Mouse (Mus musculus): ENCODE data around the gene Cobl. TPM values are rescaled to one million over a fixed set of nuclear protein-coding genes. Genes with fewer than 3 reads are reported as not detected.

Cobl gene
- polyA plus RNA-seq, 1 experiment, result 0.01 TPM

GRCm38 (mm10) chr11:12350986-12351546 lies 113.7 kb downstream of the Cobl start:
- TF ChIP-seq TAL1 (IDR thresholded peaks at IDR 0.05; ENCODE audit: low read length), result no peak
- no peak for TF ChIP-seq GATA1 (IDR thresholded peaks at IDR 0.05; ENCODE audit: low read length)
- H3K4me3 ChIP-seq (replicated peaks), result no peak overlapping the region
- no peaks in the 10 kb centered on the region for H3K27me3 ChIP-seq (ENCODE audit: control insufficient read depth)
- H3K36me3 ChIP-seq (ENCODE audit: control insufficient read depth), result no peaks in the 10 kb centered on the region
- H3K4me1 ChIP-seq (ENCODE audit: control insufficient read depth), result no peaks in the 10 kb centered on the region
- no peaks in the 10 kb centered on the region for H3K9me3 ChIP-seq (ENCODE audit: control insufficient read depth, low read length)

- Histone ChIP-seq H3K9me3 (ENCODE audit: control insufficient read depth, low read length) (no peaks in the 10 kb centered on the region), H3K4me3 (replicated peaks) (no peak overlapping the region), H3K4me1 (ENCODE audit: control insufficient read depth) (no peaks in the 10 kb centered on the region), H3K27me3 (ENCODE audit: control insufficient read depth) (no peaks in the 10 kb centered on the region), H3K36me3 (ENCODE audit: control insufficient read depth) (no peaks in the 10 kb centered on the region)
- TF ChIP-seq TAL1 (IDR thresholded peaks at IDR 0.05; ENCODE audit: low read length) (no peak), GATA1 (IDR thresholded peaks at IDR 0.05; ENCODE audit: low read length) (no peak)
These were observed 114.7 kb downstream of the Cobl start for GRCm38 (mm10) chr11:12350086-12350485.

- no peak for TF ChIP-seq GATA1 (IDR thresholded peaks at IDR 0.05; ENCODE audit: low read length)
- TF ChIP-seq TAL1 (IDR thresholded peaks at IDR 0.05; ENCODE audit: low read length), result no peak
- Histone ChIP-seq H3K4me3 (replicated peaks) (no peak overlapping the region), H3K9me3 (ENCODE audit: control insufficient read depth, low read length) (no peaks in the 10 kb centered on the region)
These were observed 118.3 kb downstream of the Cobl start for GRCm38 (mm10) chr11:12346486-12346885.

GRCm38 (mm10) chr11:12343686-12344085 lies 121.1 kb downstream of the Cobl start:
- H3K9me3 ChIP-seq (ENCODE audit: control insufficient read depth, low read length), result no peaks in the 10 kb centered on the region
- TF ChIP-seq GATA1 (IDR thresholded peaks at IDR 0.05; ENCODE audit: low read length), result no peak
- no peak for TF ChIP-seq TAL1 (IDR thresholded peaks at IDR 0.05; ENCODE audit: low read length)
- H3K36me3 ChIP-seq (ENCODE audit: control insufficient read depth), result no peaks in the 10 kb centered on the region
- H3K4me1 ChIP-seq (ENCODE audit: control insufficient read depth), result no peaks in the 10 kb centered on the region
- H3K4me3 ChIP-seq (replicated peaks), result no peak overlapping the region
- H3K27me3 ChIP-seq (ENCODE audit: control insufficient read depth), result no peaks in the 10 kb centered on the region

More at GRCm38 (mm10) chr11:12346486-12346885, 118.3 kb downstream of the Cobl start:
- Histone ChIP-seq H3K36me3 (ENCODE audit: control insufficient read depth) (no peaks in the 10 kb centered on the region), H3K4me1 (ENCODE audit: control insufficient read depth) (no peaks in the 10 kb centered on the region), H3K27me3 (ENCODE audit: control insufficient read depth) (no peaks in the 10 kb centered on the region)

- Histone ChIP-seq H3K4me1 (ENCODE audit: control insufficient read depth) (no peaks in the 10 kb centered on the region), H3K27me3 (ENCODE audit: control insufficient read depth) (no peaks in the 10 kb centered on the region), H3K36me3 (ENCODE audit: control insufficient read depth) (no peaks in the 10 kb centered on the region), H3K9me3 (ENCODE audit: control insufficient read depth, low read length) (no peaks in the 10 kb centered on the region), H3K4me3 (replicated peaks) (no peak overlapping the region)
- TF ChIP-seq TAL1 (IDR thresholded peaks at IDR 0.05; ENCODE audit: low read length) (no peak), GATA1 (IDR thresholded peaks at IDR 0.05; ENCODE audit: low read length) (no peak)
These were observed 124.1 kb downstream of the Cobl start for GRCm38 (mm10) chr11:12340697-12341096.

- Histone ChIP-seq H3K9me3 (ENCODE audit: control insufficient read depth, low read length) (no peaks in the 10 kb centered on the region), H3K4me3 (replicated peaks) (no peak overlapping the region), H3K27me3 (ENCODE audit: control insufficient read depth) (no peaks in the 10 kb centered on the region), H3K4me1 (ENCODE audit: control insufficient read depth) (no peaks in the 10 kb centered on the region), H3K36me3 (ENCODE audit: control insufficient read depth) (no peaks in the 10 kb centered on the region)
- TF ChIP-seq TAL1 (IDR thresholded peaks at IDR 0.05; ENCODE audit: low read length), result no peak
- TF ChIP-seq GATA1 (IDR thresholded peaks at IDR 0.05; ENCODE audit: low read length), result no peak
These were observed 128.6 kb downstream of the Cobl start for GRCm38 (mm10) chr11:12336145-12336544.

- no peaks in the 10 kb centered on the region for H3K36me3 ChIP-seq (ENCODE audit: control insufficient read depth)
- H3K4me1 ChIP-seq (ENCODE audit: control insufficient read depth), result no peaks in the 10 kb centered on the region
These were observed 132.8 kb downstream of the Cobl start for GRCm38 (mm10) chr11:12331997-12332396.

GRCm38 (mm10) chr11:12321445-12321844 lies 143.3 kb downstream of the Cobl start:
- no peak overlapping the region for H3K4me3 ChIP-seq (replicated peaks)
- H3K9me3 ChIP-seq (ENCODE audit: control insufficient read depth, low read length), result no peaks in the 10 kb centered on the region
- TF ChIP-seq GATA1 (IDR thresholded peaks at IDR 0.05; ENCODE audit: low read length) (no peak), TAL1 (IDR thresholded peaks at IDR 0.05; ENCODE audit: low read length) (no peak)
- no peaks in the 10 kb centered on the region for H3K27me3 ChIP-seq (ENCODE audit: control insufficient read depth)
- no peaks in the 10 kb centered on the region for H3K36me3 ChIP-seq (ENCODE audit: control insufficient read depth)
- no peaks in the 10 kb centered on the region for H3K4me1 ChIP-seq (ENCODE audit: control insufficient read depth)

More at GRCm38 (mm10) chr11:12331997-12332396, 132.8 kb downstream of the Cobl start:
- Histone ChIP-seq H3K4me3 (replicated peaks) (no peak overlapping the region), H3K27me3 (ENCODE audit: control insufficient read depth) (no peaks in the 10 kb centered on the region), H3K9me3 (ENCODE audit: control insufficient read depth, low read length) (no peaks in the 10 kb centered on the region)
- TF ChIP-seq TAL1 (IDR thresholded peaks at IDR 0.05; ENCODE audit: low read length) (no peak), GATA1 (IDR thresholded peaks at IDR 0.05; ENCODE audit: low read length) (no peak)

- no peak for TF ChIP-seq GATA1 (IDR thresholded peaks at IDR 0.05; ENCODE audit: low read length)
- no peak for TF ChIP-seq TAL1 (IDR thresholded peaks at IDR 0.05; ENCODE audit: low read length)
- Histone ChIP-seq H3K4me3 (replicated peaks) (no peak overlapping the region), H3K9me3 (ENCODE audit: control insufficient read depth, low read length) (no peaks in the 10 kb centered on the region), H3K4me1 (ENCODE audit: control insufficient read depth) (no peaks in the 10 kb centered on the region), H3K36me3 (ENCODE audit: control insufficient read depth) (no peaks in the 10 kb centered on the region), H3K27me3 (ENCODE audit: control insufficient read depth) (no peaks in the 10 kb centered on the region)
These were observed 145.4 kb downstream of the Cobl start for GRCm38 (mm10) chr11:12319318-12319717.

- no peaks in the 10 kb centered on the region for H3K4me1 ChIP-seq (ENCODE audit: control insufficient read depth)
- no peaks in the 10 kb centered on the region for H3K27me3 ChIP-seq (ENCODE audit: control insufficient read depth)
- H3K4me3 ChIP-seq (replicated peaks), result no peak overlapping the region
- TF ChIP-seq TAL1 (IDR thresholded peaks at IDR 0.05; ENCODE audit: low read length) (no peak), GATA1 (IDR thresholded peaks at IDR 0.05; ENCODE audit: low read length) (no peak)
- no peaks in the 10 kb centered on the region for H3K9me3 ChIP-seq (ENCODE audit: control insufficient read depth, low read length)
- H3K36me3 ChIP-seq (ENCODE audit: control insufficient read depth), result no peaks in the 10 kb centered on the region
These were observed 149.1 kb downstream of the Cobl start for GRCm38 (mm10) chr11:12315670-12316069.
